Mouse (Mus musculus) forebrain, embryonic 11.5 days (tissue): Measurements from ENCODE around the gene Cdv3. TPM values are rescaled to one million over a fixed set of nuclear protein-coding genes. Genes with fewer than 3 reads are reported as not detected.

Experiments
- ATAC-seq: fragments of 200-750 bp; cut with Nextera tagmentation; replicated peaks from 2 replicates; pipeline ENCODE4 v1.8.0; 2017; ENCODE audit warnings: moderate TSS enrichment; ENCODE audit not compliant: low FRiP score
- DNase-seq: peaks from one replicate; pipeline ENCODE4 v3.0.0-alpha.2; 2017; ENCODE audit warnings: low spot score
- H3K27ac ChIP-seq: fragments of 300-500 bp; sonication (generic); 2 replicates; pipeline ENCODE4 v1.5.1; 2014; ENCODE audit warnings: low read depth, low read length
- H3K27me3 ChIP-seq: fragments of 300-500 bp; sonication (generic); 2 replicates; pipeline ENCODE4 v1.6.1; 2014; ENCODE audit warnings: mild to moderate bottlenecking, low read length, mixed read lengths; ENCODE audit not compliant: control insufficient read depth, insufficient read depth
- H3K36me3 ChIP-seq: fragments of 300-500 bp; sonication (generic); 2 replicates; pipeline ENCODE4 v1.6.1; 2014; ENCODE audit warnings: mild to moderate bottlenecking, low read length, moderate library complexity, mixed read lengths; ENCODE audit not compliant: control insufficient read depth, insufficient read depth
- H3K4me1 ChIP-seq: fragments of 300-500 bp; sonication (generic); replicated peaks from 2 replicates; pipeline ENCODE4 v1.6.1; 2014; ENCODE audit warnings: low read length, mixed read lengths; ENCODE audit not compliant: control insufficient read depth, insufficient read depth
- H3K4me2 ChIP-seq: fragments of 300-500 bp; sonication (generic); 2 replicates; pipeline ENCODE4 v1.6.1; 2014; ENCODE audit warnings: low read depth, mild to moderate bottlenecking, low read length, moderate library complexity, mixed read lengths; ENCODE audit not compliant: severe bottlenecking
- H3K4me3 ChIP-seq: fragments of 300-500 bp; sonication (generic); 2 replicates; pipeline ENCODE4 v1.5.1; 2014; ENCODE audit warnings: low read depth, low read length
- H3K9ac ChIP-seq: fragments of 300-500 bp; sonication (generic); 2 replicates; pipeline ENCODE4 v1.6.1; 2014; ENCODE audit warnings: low read length
- H3K9me3 ChIP-seq: fragments of 300-500 bp; sonication (generic); 2 replicates; pipeline ENCODE4 v1.6.1; 2016; ENCODE audit warnings: low read length, mixed read lengths; ENCODE audit not compliant: control insufficient read depth
- WGBS: fragments of 180-500 bp; shearing (Covaris S2); extraction: QIAGEN DNeasy Blood & Tissue Kit; methylation state at CpG from one replicate; pipeline ENCODE4 v1.1.7; 2014; 5-methylcytosine and 5-hydroxymethylcytosine counted together
- polyA plus RNA-seq: library from polyadenylated mRNA; unstranded; fragments of >200 nt; fragmentation: Nextera tagmentation; extraction: Ambion mirVana; gene quantifications from 2 replicates; pipeline ENCODE4 v1.2.1, GENCODE M21; 2014

Gene Cdv3
- 150 and 153 TPM in 2 replicates for polyA plus RNA-seq

GRCm38 (mm10) chr9:103365290-103366247 lies at the start of gene Cdv3:
Gene Cdv3, minus strand, starts transcription at chr9:103365840.
- peak within 1 kb of the TSS; percentile 95 for H3K27ac ChIP-seq
- H3K27me3 ChIP-seq = no peaks in the 10 kb centered on the region
- WGBS = under 1% methylated on average over 78 of the region's 95 CpGs
- H3K9ac ChIP-seq = peak within 1 kb of the TSS; percentile 96
- peak within 1 kb of the TSS; percentile 90 for H3K4me2 ChIP-seq
- peak within 1 kb of the TSS; percentile 88 for H3K4me3 ChIP-seq
- DNase-seq (peak; percentile 99), ATAC-seq (peak; percentile 98)
- peaks cover 3% of the 10 kb centered on the region for H3K4me1 ChIP-seq
- no peaks in the 10 kb centered on the region for H3K9me3 ChIP-seq
- H3K36me3 ChIP-seq = no peaks in the 10 kb centered on the region

GRCm38 (mm10) chr9:103413457-103413856 lies 47.8 kb upstream of the Cdv3 start:
- H3K4me3 ChIP-seq = no peak overlapping the region
- no peak overlapping the region for H3K9ac ChIP-seq
- H3K36me3 ChIP-seq = no peaks in the 10 kb centered on the region

GRCm38 (mm10) chr9:103409119-103409518 lies 43.5 kb upstream of the Cdv3 start:
- no peak overlapping the region for H3K9ac ChIP-seq
- no peaks in the 10 kb centered on the region for H3K36me3 ChIP-seq
- 83% methylated on average over 2 of the region's 2 CpGs for WGBS
- no peak overlapping the region for H3K27ac ChIP-seq
- ATAC-seq = no peak
- H3K4me2 ChIP-seq = no peak overlapping the region
- no peaks in the 10 kb centered on the region; the same call in 1 of the 2 replicates for H3K4me1 ChIP-seq
- no peak for DNase-seq
- no peaks in the 10 kb centered on the region for H3K9me3 ChIP-seq
- no peaks in the 10 kb centered on the region for H3K27me3 ChIP-seq
- H3K4me3 ChIP-seq = no peak overlapping the region

More at GRCm38 (mm10) chr9:103413457-103413856, 47.8 kb upstream of the Cdv3 start:
- DNase-seq (no peak), ATAC-seq (no peak)
- Histone ChIP-seq H3K9me3 (no peaks in the 10 kb centered on the region), H3K27me3 (no peaks in the 10 kb centered on the region), H3K4me1 (no peaks in the 10 kb centered on the region; the same call in 1 of the 2 replicates), H3K27ac (no peak overlapping the region), H3K4me2 (no peak overlapping the region)
- 41% methylated on average over 9 of the region's 9 CpGs for WGBS

DNA sequence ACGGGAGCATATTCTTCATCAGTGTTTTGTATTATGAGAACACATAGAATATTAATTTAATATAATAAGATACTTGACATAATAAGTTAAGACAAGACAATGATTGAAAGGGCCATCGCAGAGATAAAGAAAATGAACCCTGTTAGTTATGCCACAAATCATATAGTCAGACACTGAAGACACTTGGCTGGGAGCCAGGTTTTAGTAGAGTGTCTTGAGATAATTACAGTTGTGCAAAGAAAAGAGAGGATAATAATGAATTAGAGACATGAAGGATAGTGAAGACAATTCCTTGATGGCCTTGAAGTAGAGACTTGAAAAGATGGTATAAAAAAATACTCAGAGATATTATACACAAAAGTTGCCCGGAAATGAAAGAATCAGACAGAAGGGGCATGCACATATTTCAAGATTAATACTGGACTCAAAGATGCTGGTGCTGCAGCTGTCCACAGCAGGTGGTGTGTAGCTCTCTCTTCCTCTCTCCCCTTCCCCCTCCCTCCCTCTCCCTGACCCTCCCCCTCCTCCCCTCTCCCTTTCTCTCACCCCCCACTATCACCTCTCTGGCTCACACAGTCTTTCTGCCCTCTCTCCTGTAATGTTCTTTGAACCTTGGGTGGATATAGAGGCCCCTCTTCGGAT lies 42.6 kb upstream of the Cdv3 start:
- H3K4me2 ChIP-seq = no peak overlapping the region
- DNase-seq (no peak), ATAC-seq (no peak)
- no peaks in the 10 kb centered on the region for H3K36me3 ChIP-seq
- H3K27me3 ChIP-seq = no peaks in the 10 kb centered on the region
- H3K4me3 ChIP-seq = no peak overlapping the region
- H3K27ac ChIP-seq = no peak overlapping the region
- 75% methylated on average over 4 of the region's 4 CpGs for WGBS
- no peak overlapping the region for H3K9ac ChIP-seq
- no peaks in the 10 kb centered on the region for H3K4me1 ChIP-seq
- H3K9me3 ChIP-seq = no peaks in the 10 kb centered on the region

DNA sequence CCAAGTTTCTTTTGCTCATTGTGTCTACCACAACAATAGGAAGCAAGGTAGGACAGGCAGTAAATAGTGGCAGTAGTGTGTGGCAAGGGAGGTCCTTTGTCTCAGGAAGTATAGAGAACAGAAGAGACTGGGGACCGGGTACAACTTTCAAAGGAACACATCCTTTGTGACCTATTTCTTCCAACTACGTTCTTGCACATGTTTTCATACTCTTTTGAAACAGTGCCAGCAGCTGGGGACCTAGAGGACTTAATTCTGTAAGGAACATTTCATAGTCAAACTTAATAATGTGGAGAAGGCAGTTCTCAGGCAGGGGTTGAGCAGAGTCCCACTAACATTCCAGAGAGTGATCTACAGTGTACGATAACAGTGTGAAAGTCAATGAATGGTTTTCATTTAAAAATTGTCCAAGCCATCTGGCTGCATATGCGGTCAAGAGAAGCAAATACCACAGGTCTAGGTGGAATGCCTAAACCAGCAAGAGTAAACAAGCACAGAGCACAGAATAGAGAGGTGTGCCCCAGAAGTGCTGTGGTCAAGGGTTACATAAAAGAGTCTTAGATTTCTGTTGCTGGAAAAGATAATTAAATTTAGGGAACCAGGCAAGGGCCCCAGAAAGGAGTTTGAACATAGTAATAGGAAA lies 37.8 kb upstream of the Cdv3 start:
- no peaks in the 10 kb centered on the region; the same call in 1 of the 2 replicates for H3K9me3 ChIP-seq
- no peak for ATAC-seq
- 64% methylated on average over 4 of the region's 4 CpGs for WGBS

DNA sequence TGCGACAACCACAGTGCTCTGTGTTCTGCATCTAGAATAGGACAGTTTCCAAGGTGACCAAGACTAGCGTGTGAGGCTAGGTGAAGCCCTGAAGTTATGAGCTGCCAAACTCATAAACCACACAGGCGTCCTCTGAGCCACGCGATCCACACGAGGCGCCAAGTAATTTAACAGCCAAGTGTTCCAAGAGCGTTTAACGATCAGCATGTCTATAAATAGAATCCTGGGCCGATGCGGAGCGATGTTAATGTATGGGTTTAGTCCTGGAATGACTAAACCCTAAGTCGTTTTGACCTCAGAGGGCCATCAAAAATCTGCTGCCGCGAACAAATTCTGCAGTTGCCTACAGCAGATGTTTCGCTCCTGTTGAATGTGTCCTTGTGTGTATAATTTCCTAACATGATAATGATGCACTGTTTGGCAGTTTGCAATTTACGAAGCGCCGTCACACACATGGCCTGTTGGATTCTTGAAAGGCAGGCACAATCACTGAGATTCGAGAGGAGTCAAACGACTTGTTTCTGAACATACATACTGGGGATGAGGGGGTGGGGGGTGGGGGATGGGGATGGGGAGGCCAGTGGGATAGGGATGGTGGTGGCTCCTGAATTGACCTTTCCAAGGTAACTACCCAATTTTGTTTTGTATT lies 33.0 kb upstream of the Cdv3 start:
- DNase-seq (no peak), ATAC-seq (no peak)
- WGBS = 86% methylated on average over 21 of the region's 21 CpGs
- no peak overlapping the region for H3K9ac ChIP-seq
- H3K4me1 ChIP-seq = no peaks in the 10 kb centered on the region
- H3K4me3 ChIP-seq = no peak overlapping the region
- H3K27me3 ChIP-seq = no peaks in the 10 kb centered on the region
- H3K9me3 ChIP-seq = no peaks in the 10 kb centered on the region; the same call in 1 of the 2 replicates
- H3K4me2 ChIP-seq = no peak overlapping the region
- no peaks in the 10 kb centered on the region for H3K36me3 ChIP-seq
- no peak overlapping the region for H3K27ac ChIP-seq

More for the DNA sequence above, 37.8 kb upstream of the Cdv3 start:
- no peak overlapping the region for H3K9ac ChIP-seq
- no peaks in the 10 kb centered on the region for H3K27me3 ChIP-seq
- H3K4me1 ChIP-seq = no peaks in the 10 kb centered on the region
- no peak overlapping the region for H3K4me2 ChIP-seq
- no peaks in the 10 kb centered on the region for H3K36me3 ChIP-seq
- no peak for DNase-seq
- no peak overlapping the region for H3K27ac ChIP-seq
- H3K4me3 ChIP-seq = no peak overlapping the region

GRCm38 (mm10) chr9:103393256-103393655 lies 27.6 kb upstream of the Cdv3 start:
- Histone ChIP-seq H3K4me2 (no peak overlapping the region), H3K4me3 (no peak overlapping the region), H3K36me3 (no peaks in the 10 kb centered on the region), H3K27me3 (no peaks in the 10 kb centered on the region), H3K9ac (no peak overlapping the region), H3K27ac (no peak overlapping the region), H3K9me3 (no peaks in the 10 kb centered on the region), H3K4me1 (no peaks in the 10 kb centered on the region)
- 90% methylated on average over 11 of the region's 11 CpGs for WGBS
- DNase-seq (no peak), ATAC-seq (no peak)

GRCm38 (mm10) chr9:103391796-103392372 lies 26.2 kb upstream of the Cdv3 start:
- DNase-seq = no peak
- Histone ChIP-seq H3K4me2 (no peak overlapping the region), H3K27ac (no peak overlapping the region), H3K4me1 (no peaks in the 10 kb centered on the region), H3K9ac (no peak overlapping the region), H3K36me3 (no peaks in the 10 kb centered on the region), H3K4me3 (no peak overlapping the region), H3K9me3 (no peaks in the 10 kb centered on the region), H3K27me3 (no peaks in the 10 kb centered on the region)
- ATAC-seq = no peak
- WGBS = 82% methylated on average over 6 of the region's 6 CpGs
